Comparison of ENCODE assay signal across 9 mouse cellular contexts in the genomic region with DNA sequence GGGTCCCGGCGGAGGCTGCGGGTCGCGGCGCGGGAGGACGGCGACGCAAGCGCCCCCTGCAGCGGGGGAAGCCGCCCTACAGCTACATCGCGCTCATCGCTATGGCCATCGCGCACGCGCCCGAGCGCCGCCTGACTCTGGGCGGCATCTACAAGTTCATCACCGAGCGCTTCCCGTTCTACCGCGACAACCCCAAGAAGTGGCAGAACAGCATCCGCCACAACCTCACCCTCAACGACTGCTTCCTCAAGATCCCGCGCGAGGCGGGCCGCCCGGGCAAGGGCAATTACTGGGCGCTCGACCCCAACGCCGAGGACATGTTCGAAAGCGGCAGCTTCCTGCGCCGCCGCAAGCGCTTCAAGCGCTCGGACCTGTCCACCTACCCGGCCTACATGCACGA. TPM values are rescaled to one million over a fixed set of nuclear protein-coding genes. Genes with fewer than 3 reads are reported as not detected.
A peak's percentile ranks its signal among the peaks of the same experiment; 100 is the strongest.
DNase-seq lines count a peak whose midpoint lies in the region; ATAC-seq lines count a peak whose summit lies in the region.
"Had no signal": no experiment of that assay in that cellular context is flagged by ENCODE, and none has a peak within 500 bp of the region (broad histone marks: within the 10 kb centered on the region; RNA-seq: fewer than 3 reads in every experiment).

No protein-coding gene starts in this region.

- ATAC-seq in heart, embryonic 12.5 days (ENCODE audit: insufficient number of reproducible peaks, low FRiP score): no peak
- peak; percentile 67 for ATAC-seq in common myeloid progenitor, adult 5-6 weeks (replicated peaks; ENCODE audit: low read depth, poor library complexity, severe bottlenecking)
- no peak for ATAC-seq in liver, embryonic 11.5 days (replicated peaks; ENCODE audit: low FRiP score)
- ATAC-seq in neural tube, embryonic 13.5 days (ENCODE audit: low read depth): peak; percentile 60; the same call in 1 of the 2 replicates

- H3K36me3 ChIP-seq in heart, embryonic 12.5 days: no peaks in the 10 kb centered on the region
- no peaks in the 10 kb centered on the region for H3K36me3 ChIP-seq in hindbrain, embryonic 10.5 days
- H3K36me3 ChIP-seq in liver, embryonic 11.5 days (ENCODE audit: control insufficient read depth, insufficient read depth, low read length): no peaks in the 10 kb centered on the region
- H3K36me3 ChIP-seq in neural tube, embryonic 13.5 days: no peaks in the 10 kb centered on the region

- peaks cover 92% of the 10 kb centered on the region for H3K27me3 ChIP-seq in heart, embryonic 12.5 days (replicated peaks)
- peaks cover 100% of the 10 kb centered on the region for H3K27me3 ChIP-seq in hindbrain, embryonic 10.5 days (ENCODE audit: insufficient read depth, poor library complexity, severe bottlenecking)
- H3K27me3 ChIP-seq in liver, embryonic 11.5 days (replicated peaks; ENCODE audit: control insufficient read depth, insufficient read depth, low read length): peaks cover 100% of the 10 kb centered on the region
- H3K27me3 ChIP-seq in neural tube, embryonic 13.5 days: peaks cover 99% of the 10 kb centered on the region

- no peaks in the 10 kb centered on the region for H3K9me3 ChIP-seq in heart, embryonic 12.5 days (replicated peaks)
- no peaks in the 10 kb centered on the region for H3K9me3 ChIP-seq in hindbrain, embryonic 10.5 days
- no peaks in the 10 kb centered on the region for H3K9me3 ChIP-seq in liver, embryonic 11.5 days (ENCODE audit: control insufficient read depth, low read length)
- no peaks in the 10 kb centered on the region for H3K9me3 ChIP-seq in neural tube, embryonic 13.5 days

- H3K9ac ChIP-seq in heart, embryonic 12.5 days: peak overlapping the region; percentile 23; the same call in 1 of the 2 replicates
- H3K9ac ChIP-seq in liver, embryonic 11.5 days (ENCODE audit: low read depth, low read length): no peak overlapping the region
- no peak overlapping the region for H3K9ac ChIP-seq in neural tube, embryonic 13.5 days

- H3K4me1 ChIP-seq in heart, embryonic 12.5 days (replicated peaks): peaks cover 19% of the 10 kb centered on the region
- H3K4me1 ChIP-seq in hindbrain, embryonic 10.5 days (replicated peaks): peaks cover 28% of the 10 kb centered on the region
- no peaks in the 10 kb centered on the region for H3K4me1 ChIP-seq in liver, embryonic 11.5 days (replicated peaks; ENCODE audit: control insufficient read depth, insufficient read depth, low read length)
- H3K4me1 ChIP-seq in neural tube, embryonic 13.5 days (replicated peaks): peaks cover 22% of the 10 kb centered on the region

- 1% methylated on average over 51 of the region's 51 CpGs for WGBS in heart, embryonic 12.5 days
- WGBS in hindbrain, embryonic 10.5 days: under 1% methylated on average over 51 of the region's 51 CpGs
- WGBS in liver, embryonic 11.5 days: 1% methylated on average over 51 of the region's 51 CpGs
- WGBS in neural tube, embryonic 13.5 days: under 1% methylated on average over 51 of the region's 51 CpGs

- peak overlapping the region; percentile 61 for H3K4me2 ChIP-seq in heart, embryonic 12.5 days
- peak overlapping the region; percentile 50 for H3K4me2 ChIP-seq in liver, embryonic 11.5 days
- H3K4me2 ChIP-seq in neural tube, embryonic 13.5 days: peak overlapping the region; percentile 49

- H3K4me3 ChIP-seq in heart, embryonic 12.5 days: peak overlapping the region; percentile 41
- peak overlapping the region; percentile 45 for H3K4me3 ChIP-seq in hindbrain, embryonic 10.5 days
- H3K4me3 ChIP-seq in liver, embryonic 11.5 days (ENCODE audit: low read depth, low read length): peak overlapping the region; percentile 38
- peak overlapping the region; percentile 37 for H3K4me3 ChIP-seq in neural tube, embryonic 13.5 days

- H3K27ac ChIP-seq in heart, embryonic 12.5 days (ENCODE audit: poor library complexity, severe bottlenecking): no peak overlapping the region
- H3K27ac ChIP-seq in hindbrain, embryonic 10.5 days: 0 out of 2 replicates have a peak overlapping the region, but pooled peaks have one; percentile 5
- H3K27ac ChIP-seq in liver, embryonic 11.5 days (ENCODE audit: low read depth, low read length): no peak overlapping the region
- H3K27ac ChIP-seq in neural tube, embryonic 13.5 days (replicated peaks): no peak overlapping the region

- no peak for DNase-seq in heart, adult 9 months (ENCODE audit: low spot score in 2 of 2)
- DNase-seq in hindbrain, embryonic 10.5 days (ENCODE audit: low spot score): peak; percentile 65
- DNase-seq in liver, embryonic 11.5 days (ENCODE audit: low spot score): no peak
- no peak for DNase-seq in left cerebral cortex, adult 11 months (ENCODE audit: low spot score)
- DNase-seq in gastrocnemius, postnatal 14 days: no peak

- intact Hi-C loops in gastrocnemius, postnatal 14 days (cut with DNase I; ENCODE audit: low total_unique reads): loop anchor here (10.0 kb wide), 1 partner anchor 139 kb away; no protein-coding TSS in a partner anchor

RNA-seq across cellular contexts. Expression of a gene that starts 0.9 kb away (rescaled TPM):
- polyA plus RNA-seq in heart, embryonic 12.5 days (2016; fragmentation: Nextera tagmentation; extraction: Ambion mirVana): not detected in 2 replicates
- 0.34 TPM in 1 of 2 replicates, not detected in the other for total RNA-seq in common myeloid progenitor, adult 5-6 weeks (2017)
- 0.27 and 0.60 TPM in 2 replicates for polyA plus RNA-seq in hindbrain, embryonic 10.5 days (2016; fragmentation: Nextera tagmentation; extraction: Ambion mirVana)
- not detected in 2 replicates for polyA plus RNA-seq in liver, embryonic 11.5 days (2014; fragmentation: Nextera tagmentation; extraction: Ambion mirVana)
- not detected in 2 replicates for polyA plus RNA-seq in neural tube, embryonic 13.5 days (2015; fragmentation: Nextera tagmentation; extraction: Ambion mirVana)
- not detected for total RNA-seq in gastrocnemius, postnatal 14 days (2021)
- total RNA-seq: heart, postnatal 10 days had no signal

RNA-seq across cellular contexts. Expression of a gene that starts 44.9 kb away (rescaled TPM):
- 8.3 and 8.7 TPM in 2 replicates for polyA plus RNA-seq in heart, embryonic 12.5 days (2016; fragmentation: Nextera tagmentation; extraction: Ambion mirVana)
- 9.7 and 17.0 TPM in 2 replicates for total RNA-seq in common myeloid progenitor, adult 5-6 weeks (2017)
- 10.4 and 11.9 TPM in 2 replicates for polyA plus RNA-seq in hindbrain, embryonic 10.5 days (2016; fragmentation: Nextera tagmentation; extraction: Ambion mirVana)
- polyA plus RNA-seq in liver, embryonic 11.5 days (2014; fragmentation: Nextera tagmentation; extraction: Ambion mirVana): 14.1 and 14.7 TPM in 2 replicates
- polyA plus RNA-seq in neural tube, embryonic 13.5 days (2015; fragmentation: Nextera tagmentation; extraction: Ambion mirVana): 8.2 and 11.0 TPM in 2 replicates
- total RNA-seq in gastrocnemius, postnatal 14 days (2021): 1 to 10 TPM; 3.0 to 3.1 TPM

Comparison
In these comparisons a context has a peak if more than half of its experiments do, and no peak if none do; other contexts are left out.
1. ATAC-seq: peak in common myeloid progenitor, adult 5-6 weeks (single experiment) and neural tube, embryonic 13.5 days (single experiment); none in heart, embryonic 12.5 days (single experiment) and liver, embryonic 11.5 days (single experiment).
2. Peak in every context shown above with its lines, with median percentiles within 50 percentile points of each other: H3K4me2 ChIP-seq and H3K4me3 ChIP-seq.